Mouse (Mus musculus) kidney, postnatal 36 days (tissue): ENCODE measurements at regions not wholly inside any gene's neighbourhood (a gene's known extent, or its start where the extent isn't known, plus 50 kb on each side); places are given as distances from the start of the nearest gene placed in this dataset.

Source experiments
- DNase-seq, 2 experiments: peaks; one replicate each; pipeline ENCODE4 v3.0.0; 2021 to 2022; ENCODE audit warnings: mixed read lengths in 2 of 2

GRCm38 (mm10) chr14:70839126-70839525 lies 239.5 kb upstream of the Fam160b2 start:
- DNase-seq: no peak

GRCm38 (mm10) chr14:70837528-70837927 lies 237.9 kb upstream of the Fam160b2 start:
- DNase-seq: no peak

DNA sequence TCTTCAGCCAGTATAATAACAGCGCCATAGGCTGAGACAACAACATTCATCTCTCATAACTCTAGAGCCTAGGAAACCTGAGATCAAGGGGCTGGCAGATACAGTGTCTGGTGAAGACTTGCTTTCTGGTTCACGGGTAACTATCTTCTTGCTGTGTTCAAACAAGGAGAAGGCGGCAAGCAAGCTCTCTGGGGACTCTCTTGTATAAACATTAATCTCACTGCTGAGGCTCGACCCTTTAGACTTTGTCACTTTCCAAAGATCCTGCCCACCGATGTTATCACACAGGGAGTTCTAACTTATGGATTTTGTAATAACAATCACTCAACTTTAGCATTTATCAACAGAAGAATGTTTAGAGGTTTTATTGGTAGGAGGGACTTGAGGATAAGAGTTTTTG lies 233.6 kb upstream of the Fam160b2 start:
- DNase-seq: peak; percentile 17 to 54

- peak; percentile 37 to 59 for DNase-seq
These were observed 233.0 kb upstream of the Fam160b2 start for GRCm38 (mm10) chr14:70832462-70833212.

DNA sequence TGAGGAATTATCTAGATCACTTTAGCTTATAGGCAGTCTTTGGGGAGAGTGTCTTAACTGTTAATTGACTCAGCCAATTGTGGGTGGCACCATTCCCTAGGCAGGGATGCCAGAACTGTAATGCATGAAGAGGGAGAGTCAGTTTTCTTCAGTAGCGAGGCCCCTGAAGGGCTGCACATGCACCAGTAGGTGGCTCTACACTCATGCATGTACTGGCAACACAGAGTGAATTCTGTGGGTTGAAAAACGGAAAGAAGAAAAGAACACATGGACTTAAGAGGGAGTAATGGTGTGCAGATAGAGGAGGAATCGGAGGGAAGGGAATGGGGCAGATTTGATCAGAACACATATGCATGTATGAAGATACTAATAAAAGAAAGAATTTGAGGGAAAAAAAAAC lies 232.4 kb upstream of the Fam160b2 start:
- peak in 1 of 2 experiments; percentile 9 for DNase-seq
